Mouse (Mus musculus): ENCODE results near the gene Efcab7.

Efcab7 gene

DNA sequence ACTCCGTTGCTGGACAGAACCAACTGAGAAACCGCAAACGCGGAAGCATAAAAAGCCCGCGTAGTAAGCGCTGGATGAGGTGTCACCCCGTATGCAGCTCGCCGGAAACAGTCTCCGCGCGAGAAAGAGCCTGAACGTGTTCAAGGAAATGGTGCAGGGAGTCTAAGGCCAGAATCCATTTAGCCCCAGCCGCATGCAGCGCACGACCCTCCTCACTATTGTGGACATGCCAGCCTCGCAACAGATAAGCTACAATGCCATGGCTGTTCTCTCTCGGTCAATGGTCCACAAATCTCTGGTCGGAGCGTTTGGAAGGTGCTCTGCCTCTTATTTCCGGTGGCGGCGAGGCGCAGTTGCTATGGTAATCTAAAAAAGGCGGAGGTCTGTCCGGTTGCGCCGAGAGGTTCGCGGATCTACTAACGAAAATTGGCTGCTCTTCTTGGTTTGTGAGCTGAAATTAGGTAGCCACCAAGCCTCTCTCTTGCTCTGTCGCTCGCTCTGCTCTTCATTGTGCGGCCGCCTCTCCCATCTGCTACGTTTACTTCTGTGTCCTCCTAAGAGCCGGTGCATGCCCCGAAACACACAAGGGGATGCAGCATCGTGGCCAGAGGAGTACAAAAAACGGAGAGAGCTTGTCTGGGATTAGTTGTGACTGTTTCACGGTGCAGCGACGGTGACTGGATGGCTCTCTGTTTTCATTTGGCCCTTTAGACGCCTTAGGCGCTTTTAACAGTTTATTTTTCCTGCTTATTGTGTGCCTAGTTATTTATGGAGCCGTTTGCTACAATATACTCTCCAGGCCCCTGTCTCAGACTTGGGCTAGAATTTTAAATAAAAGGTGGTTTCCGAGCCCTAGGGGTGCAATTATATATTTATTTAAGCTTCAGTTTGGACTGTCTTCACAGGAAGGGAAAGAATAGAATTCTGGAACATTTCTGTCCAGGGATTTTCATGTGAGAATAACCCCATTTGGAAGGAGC is at the start of gene Efcab7:
Gene Efcab7 (plus strand): TSS at position 105 of the 980 bp plus-strand sequence.
- peak; percentile 84 to 85 for DNase-seq (ENCODE audit: low spot score in 2 of 2)

- DNase-seq (ENCODE audit: low spot score in 2 of 2) = no peak
These were observed 36.6 kb upstream of the Efcab7 start for GRCm38 (mm10) chr4:99792365-99792764.

- no peak for DNase-seq (ENCODE audit: low spot score in 2 of 2)
These were observed 12.1 kb upstream of the Efcab7 start for GRCm38 (mm10) chr4:99816697-99817460.

DNA sequence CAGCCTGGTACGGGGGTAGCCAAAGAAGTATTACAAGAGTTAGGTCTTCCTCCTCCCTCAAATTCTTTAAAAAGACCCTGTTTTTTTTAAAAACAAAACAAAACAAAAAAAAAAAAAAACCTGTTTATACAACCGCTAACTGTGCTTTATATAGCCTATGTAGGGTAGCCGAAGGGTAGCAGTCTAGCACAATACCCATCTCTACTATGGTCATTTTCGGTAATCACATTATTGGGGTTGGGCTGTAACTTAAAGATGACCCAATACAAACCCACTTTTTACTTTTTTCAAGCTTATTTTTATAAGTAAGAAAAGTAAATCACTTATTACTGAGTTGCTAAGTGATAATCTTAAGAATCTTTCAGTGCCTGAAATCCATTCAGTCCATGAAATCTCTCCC is 661 bp upstream of the Efcab7 start:
- DNase-seq (ENCODE audit: low spot score in 2 of 2) = no peak

DNA sequence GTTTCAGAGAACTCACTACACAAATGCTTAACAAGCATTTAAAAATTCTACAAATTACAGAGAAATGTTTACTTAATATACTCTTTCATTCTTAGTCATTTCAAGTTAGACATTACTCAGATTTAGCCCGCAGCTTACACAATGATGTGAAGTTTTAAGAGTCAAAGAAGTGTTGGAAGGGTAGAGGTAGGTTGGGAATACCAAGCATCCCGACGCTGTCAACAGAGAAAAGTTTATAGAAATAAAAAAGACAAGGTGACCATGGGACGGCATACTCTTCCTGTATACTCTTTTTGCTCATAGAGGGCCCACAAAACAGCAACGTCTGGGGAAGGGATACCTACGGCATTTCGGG is 282 bp upstream of the Efcab7 start:
- DNase-seq (ENCODE audit: low spot score in 2 of 2) = no peak

GRCm38 (mm10) chr4:99881882-99882281 is 52.9 kb downstream of the Efcab7 start:
- DNase-seq (ENCODE audit: low spot score in 2 of 2) = no peak

- DNase-seq (ENCODE audit: low spot score in 2 of 2) = no peak
These were observed 53.4 kb downstream of the Efcab7 start for GRCm38 (mm10) chr4:99882405-99882804.

GRCm38 (mm10) chr4:99913894-99914451 is 85.0 kb downstream of the Efcab7 start:
- DNase-seq (ENCODE audit: low spot score in 2 of 2) = no peak

DNA sequence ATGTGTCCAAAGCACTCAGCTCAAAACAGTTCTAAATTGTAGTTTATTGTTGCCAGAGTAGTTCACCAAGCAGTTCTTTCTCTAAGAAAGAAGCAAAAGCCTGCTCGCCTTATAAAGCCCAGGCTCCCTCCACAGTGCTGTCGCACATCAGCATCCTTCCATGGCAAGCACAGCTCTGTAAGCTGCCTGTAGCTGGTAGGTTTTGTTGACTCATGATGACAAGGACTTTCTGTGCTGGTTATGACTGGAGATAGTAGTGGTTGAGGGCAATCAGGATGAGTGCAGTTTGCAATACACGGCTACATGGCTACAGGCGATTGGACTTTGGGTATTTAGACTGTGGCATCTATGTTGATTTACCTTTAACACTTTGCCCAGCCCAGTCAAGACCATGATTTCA is 97.4 kb downstream of the Efcab7 start:
- DNase-seq (ENCODE audit: low spot score in 2 of 2) = no peak

- DNase-seq (ENCODE audit: low spot score in 2 of 2) = no peak
These were observed 99.5 kb downstream of the Efcab7 start for GRCm38 (mm10) chr4:99928521-99928920.

- peak in 1 of 2 experiments; percentile 55 for DNase-seq (ENCODE audit: low spot score in 2 of 2)
These were observed 100.2 kb downstream of the Efcab7 start, which contains the start of gene Pgm1 for GRCm38 (mm10) chr4:99929149-99929612. Gene Pgm1, plus strand, starts transcription at chr4:99929414.

- DNase-seq (ENCODE audit: low spot score in 2 of 2) = peak; percentile 47 to 57
These were observed 100.9 kb downstream of the Efcab7 start, which contains the start of gene Itgb3bp for GRCm38 (mm10) chr4:99929613-99930517. Gene Itgb3bp, minus strand, starts transcription at chr4:99929813.

- no peak for DNase-seq (ENCODE audit: low spot score in 2 of 2)
These were observed 101.7 kb downstream of the Efcab7 start for GRCm38 (mm10) chr4:99930518-99931239.

DNA sequence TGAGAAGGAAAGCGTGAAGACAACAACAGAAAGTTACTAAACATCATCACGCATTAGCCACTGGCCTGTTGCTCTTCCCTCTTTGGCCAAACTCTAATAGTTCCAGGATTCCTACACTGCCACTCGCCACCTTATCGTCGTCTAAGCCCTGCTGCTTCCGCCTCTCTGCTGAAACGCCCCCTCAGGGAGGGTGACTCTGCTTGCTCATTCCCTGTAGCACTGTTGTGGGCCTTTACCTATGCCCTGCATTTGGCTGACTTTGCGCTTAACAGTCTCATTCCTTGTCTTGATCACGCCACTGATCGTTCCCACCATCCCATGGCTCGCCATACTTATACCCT is 102.2 kb downstream of the Efcab7 start:
- no peak for DNase-seq (ENCODE audit: low spot score in 2 of 2)

DNA sequence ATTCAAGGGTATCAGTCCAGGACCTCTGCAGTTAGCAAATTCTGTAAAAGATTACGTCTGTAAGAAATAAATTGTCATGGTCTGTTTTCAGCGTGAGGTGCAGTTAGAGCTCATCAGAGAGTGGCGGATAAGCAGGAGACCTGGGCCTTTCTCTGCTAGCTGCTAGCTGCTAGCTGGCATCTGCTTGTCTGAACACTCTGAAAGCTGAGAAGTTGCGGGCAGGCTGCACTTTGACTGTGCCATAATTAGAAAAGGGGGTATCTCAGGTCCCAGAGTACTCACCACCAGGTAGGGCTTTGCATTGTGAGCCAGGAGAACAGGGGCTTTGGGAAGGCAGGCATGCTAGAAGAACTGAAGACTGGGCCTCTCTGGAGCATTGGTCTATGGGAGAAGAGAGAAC is 102.8 kb downstream of the Efcab7 start:
- no peak for DNase-seq (ENCODE audit: low spot score in 2 of 2)

- DNase-seq (ENCODE audit: low spot score in 2 of 2) = no peak
These were observed 105.9 kb downstream of the Efcab7 start for GRCm38 (mm10) chr4:99934859-99935258.

DNA sequence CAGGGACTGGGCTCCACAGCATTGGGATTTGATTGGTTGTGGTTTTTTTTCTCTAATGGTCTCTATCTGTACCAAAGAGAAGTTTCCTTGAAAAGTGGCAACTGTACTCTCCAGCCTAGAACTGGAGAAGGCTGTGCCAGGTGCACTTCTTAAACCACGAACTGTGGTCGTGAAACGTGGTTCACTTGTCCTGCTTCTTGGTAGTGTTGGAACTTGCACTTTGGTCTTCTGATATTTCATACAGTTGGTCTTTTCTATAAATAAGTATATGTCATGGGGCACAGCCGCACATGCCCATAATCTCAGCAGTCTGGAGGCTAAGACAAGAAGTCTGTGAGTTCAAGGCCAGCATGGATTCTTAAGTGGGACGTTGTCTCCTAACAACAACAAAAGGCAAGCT is 107.3 kb downstream of the Efcab7 start:
- no peak for DNase-seq (ENCODE audit: low spot score in 2 of 2)

DNA sequence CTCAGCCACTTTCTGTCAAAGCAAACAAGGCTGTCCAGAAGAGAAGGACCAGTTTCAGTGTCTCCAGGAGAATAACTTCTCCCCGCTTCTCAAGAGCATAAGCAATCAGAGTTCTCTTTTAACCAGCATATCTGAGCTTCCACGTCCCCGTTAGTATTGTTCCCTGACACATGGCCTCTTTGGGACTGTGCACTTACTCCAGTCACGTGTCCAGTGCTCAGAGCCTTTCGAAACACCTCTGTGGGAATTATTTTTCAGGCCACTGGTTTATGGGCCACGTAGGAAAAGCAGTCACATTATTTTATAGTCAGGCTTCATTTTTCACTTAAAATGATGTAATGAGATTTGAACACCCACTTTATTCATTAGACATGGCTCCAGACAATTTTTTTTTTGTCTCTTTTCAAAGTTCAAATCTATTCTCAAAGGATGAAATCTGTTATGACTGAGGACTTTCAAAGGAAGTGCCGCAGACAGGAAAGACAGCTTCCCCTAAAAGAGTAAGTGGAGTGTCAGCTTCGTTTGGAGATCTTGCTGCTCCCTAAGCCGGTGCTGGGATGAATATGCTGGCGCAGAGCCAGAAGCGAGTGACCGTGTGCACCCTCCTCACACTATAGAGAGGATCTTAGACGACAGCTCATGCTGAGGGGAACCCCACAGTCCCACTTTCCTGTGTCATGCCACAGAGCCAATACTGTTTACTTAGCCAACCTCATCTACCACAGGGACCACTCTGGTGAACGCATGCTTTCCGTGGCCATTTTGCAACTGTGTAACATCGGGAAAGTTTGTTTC is 110.9 kb downstream of the Efcab7 start:
- DNase-seq (ENCODE audit: low spot score in 2 of 2) = no peak

GRCm38 (mm10) chr4:99941655-99942414 is 112.8 kb downstream of the Efcab7 start:
- no peak for DNase-seq (ENCODE audit: low spot score in 2 of 2)
